Mouse (Mus musculus): ENCODE data around the gene Ykt6.
"Not testable (repeated sequence)": the region's sequence is repeated elsewhere in the genome, so short reads cannot be mapped to it uniquely, and the experiment has no call there.

Gene Ykt6

GRCm38 (mm10) chr11:5995989-5996388 is 40.5 kb downstream of the Ykt6 start:
- DNase-seq, result peak; percentile 95 to 97

- DNase-seq, result no peak
Observed at GRCm38 (mm10) chr11:5998472-5998871, 43.0 kb downstream of the Ykt6 start.

GRCm38 (mm10) chr11:5999832-6000771 is 44.6 kb downstream of the Ykt6 start:
- peak; percentile 85 to 89 for DNase-seq

GRCm38 (mm10) chr11:6000961-6001682 is 45.6 kb downstream of the Ykt6 start:
- peak in 1 of 2 experiments; percentile 42 for DNase-seq

GRCm38 (mm10) chr11:6001981-6002649 is 46.6 kb downstream of the Ykt6 start:
- peak; percentile 66 to 68 for DNase-seq

- DNase-seq, result peak in 1 of 2 experiments; percentile 50
Observed at GRCm38 (mm10) chr11:6003046-6003639, 47.6 kb downstream of the Ykt6 start.

- not testable (repeated sequence) for DNase-seq
Observed at GRCm38 (mm10) chr11:6005374-6006043, 50.0 kb downstream of the Ykt6 start.

- DNase-seq, result not testable (repeated sequence)
Observed at GRCm38 (mm10) chr11:6006351-6007009, 51.0 kb downstream of the Ykt6 start.

- peak in 1 of 2 experiments; percentile 41 for DNase-seq
Observed at GRCm38 (mm10) chr11:6007010-6007778, 51.7 kb downstream of the Ykt6 start.

- peak in 1 of 2 experiments; percentile 31 for DNase-seq
Observed at GRCm38 (mm10) chr11:6007779-6008128, 52.3 kb downstream of the Ykt6 start.

- DNase-seq, result not testable (repeated sequence)
Observed at GRCm38 (mm10) chr11:6010751-6011482, 55.4 kb downstream of the Ykt6 start.

GRCm38 (mm10) chr11:6011879-6012278 is 56.4 kb downstream of the Ykt6 start:
- DNase-seq, result no peak

- DNase-seq, result peak in 1 of 2 experiments; percentile 26
Observed at GRCm38 (mm10) chr11:6013359-6013758, 57.9 kb downstream of the Ykt6 start.

- peak; percentile 74 to 84 for DNase-seq
Observed at GRCm38 (mm10) chr11:6015011-6015431, 59.5 kb downstream of the Ykt6 start.

- peak in 1 of 2 experiments; percentile 52 for DNase-seq
Observed at GRCm38 (mm10) chr11:6016368-6016767, 60.9 kb downstream of the Ykt6 start.

GRCm38 (mm10) chr11:6016797-6017395 is 61.4 kb downstream of the Ykt6 start:
- no peak for DNase-seq
